Mouse (Mus musculus): Measurements from ENCODE around the gene Col20a1.

Gene Col20a1

GRCm38 (mm10) chr2:180986449-180986848, at the start of gene Col20a1:
TSS of gene Col20a1 (plus strand) at chr2:180986535.
- no peak for DNase-seq (ENCODE audit: extremely low read depth, low read depth)

GRCm38 (mm10) chr2:180940187-180940586, 46.1 kb upstream of the Col20a1 start:
- no peak for DNase-seq (ENCODE audit: extremely low read depth, low read depth)

- DNase-seq (ENCODE audit: extremely low read depth, low read depth) = no peak
These were observed 44.5 kb upstream of the Col20a1 start for GRCm38 (mm10) chr2:180941869-180942268.

GRCm38 (mm10) chr2:180949947-180950346, 36.4 kb upstream of the Col20a1 start:
- no peak for DNase-seq (ENCODE audit: extremely low read depth, low read depth)

- no peak for DNase-seq (ENCODE audit: extremely low read depth, low read depth)
These were observed 33.6 kb upstream of the Col20a1 start for GRCm38 (mm10) chr2:180952731-180953171.

- DNase-seq (ENCODE audit: extremely low read depth, low read depth) = no peak
These were observed 32.7 kb upstream of the Col20a1 start for GRCm38 (mm10) chr2:180953638-180954037.

GRCm38 (mm10) chr2:180954061-180955047, 32.0 kb upstream of the Col20a1 start, which contains the start of gene Nkain4:
TSS of gene Nkain4 (minus strand) at chr2:180954699.
- DNase-seq (ENCODE audit: extremely low read depth, low read depth) = no peak

- no peak for DNase-seq (ENCODE audit: extremely low read depth, low read depth)
These were observed 26.7 kb upstream of the Col20a1 start for GRCm38 (mm10) chr2:180959605-180960004.

GRCm38 (mm10) chr2:180960187-180960586, 26.1 kb upstream of the Col20a1 start:
- DNase-seq (ENCODE audit: extremely low read depth, low read depth) = no peak

- no peak for DNase-seq (ENCODE audit: extremely low read depth, low read depth)
These were observed 23.6 kb upstream of the Col20a1 start for GRCm38 (mm10) chr2:180962616-180963308.

- DNase-seq (ENCODE audit: extremely low read depth, low read depth) = peak; percentile 41
These were observed 22.4 kb upstream of the Col20a1 start for GRCm38 (mm10) chr2:180963956-180964355.

GRCm38 (mm10) chr2:180966092-180966882, 20.0 kb upstream of the Col20a1 start:
- no peak for DNase-seq (ENCODE audit: extremely low read depth, low read depth)

GRCm38 (mm10) chr2:180967010-180967763, 19.1 kb upstream of the Col20a1 start, which contains the start of gene Arfgap1:
TSS of gene Arfgap1 (plus strand) at chr2:180967225.
- DNase-seq (ENCODE audit: extremely low read depth, low read depth) = peak; percentile 69

GRCm38 (mm10) chr2:180981133-180981532, 5.2 kb upstream of the Col20a1 start:
- no peak for DNase-seq (ENCODE audit: extremely low read depth, low read depth)

- DNase-seq (ENCODE audit: extremely low read depth, low read depth) = no peak
These were observed 700 bp upstream of the Col20a1 start for GRCm38 (mm10) chr2:180985635-180986034.

- DNase-seq (ENCODE audit: extremely low read depth, low read depth) = no peak
These were observed 666 bp downstream of the Col20a1 start for GRCm38 (mm10) chr2:180987001-180987400.

GRCm38 (mm10) chr2:180987432-180988030, 1.2 kb downstream of the Col20a1 start:
- no peak for DNase-seq (ENCODE audit: extremely low read depth, low read depth)

- no peak for DNase-seq (ENCODE audit: extremely low read depth, low read depth)
These were observed 2.1 kb downstream of the Col20a1 start for GRCm38 (mm10) chr2:180988347-180988913.

GRCm38 (mm10) chr2:180988948-180989347, 2.6 kb downstream of the Col20a1 start:
- DNase-seq (ENCODE audit: extremely low read depth, low read depth) = no peak

- DNase-seq (ENCODE audit: extremely low read depth, low read depth) = no peak
These were observed 4.0 kb downstream of the Col20a1 start for GRCm38 (mm10) chr2:180990347-180990746.
